Mouse (Mus musculus) adrenal gland, postnatal 4 days (tissue): ENCODE measurements around the gene Dek. TPM values are rescaled to one million over a fixed set of nuclear protein-coding genes. Genes with fewer than 3 reads are reported as not detected.
A peak's percentile ranks its signal among the peaks of the same experiment; 100 is the strongest.

Experiments used
- DNase-seq, 2 experiments: peaks; one replicate each; pipeline ENCODE4 v3.0.0; 2021 to 2022; ENCODE audit warnings: low spot score in 2 of 2, mixed read lengths in 2 of 2
- long read RNA-seq, 2 experiments: library from polyadenylated mRNA; stranded (forward); transcript quantifications; one replicate each; pipeline ENCODE4 v2.0.0; 2021
- total RNA-seq, 2 experiments: library from RNA; stranded (reverse); gene quantifications; 2 replicates each; pipeline ENCODE4 v1.2.3; 2021

The Dek gene
- 100 to 1,000 TPM; 122 to 142 TPM for total RNA-seq
- long read RNA-seq, experiment 1, transcript Dek-201 (11 exons, 2,556 nt): major isoform, 48 of 104 reads
- long read RNA-seq, experiment 1, partial matches to known transcripts: 20 of 104 reads
- long read RNA-seq, experiment 1, other reads (novel, unspliced or antisense): 36 of 104 reads
- long read RNA-seq, experiment 2, transcript Dek-201 (11 exons, 2,556 nt): major isoform, 183 of 265 reads
- long read RNA-seq, experiment 2, partial matches to known transcripts: 52 of 265 reads
- long read RNA-seq, experiment 2, other reads (novel, unspliced or antisense): 24 of 265 reads

- peak; percentile 60 to 78 for DNase-seq
These were observed at the start of gene Dek for GRCm38 (mm10) chr13:47105711-47106579. Dek (minus strand) TSS chr13:47106201.

GRCm38 (mm10) chr13:47154866-47155265, 48.9 kb upstream of the Dek start:
- no peak for DNase-seq

GRCm38 (mm10) chr13:47153206-47153605, 47.2 kb upstream of the Dek start:
- no peak for DNase-seq

DNA sequence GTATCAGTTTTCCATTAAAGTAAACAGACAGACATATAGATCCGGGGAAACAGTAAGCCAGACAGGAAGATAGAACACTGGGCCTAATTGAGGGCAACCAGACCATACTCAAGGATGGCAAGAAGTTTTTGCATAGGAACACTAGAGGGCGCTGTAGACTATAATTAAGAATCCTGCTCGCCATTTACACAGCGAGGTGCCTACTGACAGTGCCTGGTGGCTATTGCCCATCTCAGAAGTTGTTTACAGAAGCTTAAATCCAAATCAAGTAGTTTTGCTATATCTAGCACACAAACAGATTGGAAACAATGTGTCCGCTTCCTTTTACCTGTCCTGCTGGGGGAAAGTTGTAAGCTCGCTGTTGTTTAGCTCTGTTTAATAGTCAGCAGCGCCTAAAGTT, 46.4 kb upstream of the Dek start:
- no peak for DNase-seq

GRCm38 (mm10) chr13:47151060-47151459, 45.1 kb upstream of the Dek start:
- no peak for DNase-seq

DNA sequence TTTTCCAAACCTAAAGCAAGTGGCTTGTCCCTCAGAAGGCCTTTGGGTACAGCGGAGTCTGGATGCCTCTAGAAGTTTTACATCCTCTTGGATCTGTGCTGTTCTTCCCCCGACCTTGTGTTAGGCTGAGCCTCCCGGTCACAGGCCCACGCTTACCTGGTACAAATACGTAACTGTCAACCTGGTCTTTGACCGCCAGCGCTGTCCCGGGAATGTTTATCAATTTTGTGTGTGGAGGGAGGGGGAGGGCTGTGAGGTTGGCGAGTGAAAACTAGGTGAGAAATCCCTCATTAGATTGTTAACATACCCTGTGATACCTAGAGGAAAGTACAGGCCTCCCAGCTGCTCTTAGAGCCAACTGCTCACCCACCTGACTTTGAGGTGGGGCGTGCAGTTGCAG, 44.0 kb upstream of the Dek start:
- DNase-seq: no peak

- no peak for DNase-seq
These were observed 42.6 kb upstream of the Dek start for GRCm38 (mm10) chr13:47148573-47148972.

DNA sequence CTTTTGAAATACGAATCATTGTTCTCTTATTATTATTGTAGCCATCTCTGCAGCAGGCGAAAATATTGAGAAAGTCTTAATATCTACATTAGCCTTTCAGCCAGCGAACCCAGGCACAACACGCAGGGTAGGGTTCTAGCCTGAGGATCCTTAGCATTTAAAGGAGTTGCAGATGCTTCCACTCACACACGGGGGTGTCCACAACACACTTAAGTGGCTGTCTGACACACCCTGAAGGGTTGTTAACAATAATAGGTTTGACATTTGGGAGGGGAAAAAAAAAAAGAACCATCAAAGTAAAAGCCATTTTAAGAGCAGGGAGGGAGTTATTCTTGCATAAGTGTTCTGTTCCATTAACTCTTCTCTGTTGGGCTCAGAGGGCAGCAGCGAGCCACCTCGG, 40.4 kb upstream of the Dek start:
- no peak for DNase-seq

DNA sequence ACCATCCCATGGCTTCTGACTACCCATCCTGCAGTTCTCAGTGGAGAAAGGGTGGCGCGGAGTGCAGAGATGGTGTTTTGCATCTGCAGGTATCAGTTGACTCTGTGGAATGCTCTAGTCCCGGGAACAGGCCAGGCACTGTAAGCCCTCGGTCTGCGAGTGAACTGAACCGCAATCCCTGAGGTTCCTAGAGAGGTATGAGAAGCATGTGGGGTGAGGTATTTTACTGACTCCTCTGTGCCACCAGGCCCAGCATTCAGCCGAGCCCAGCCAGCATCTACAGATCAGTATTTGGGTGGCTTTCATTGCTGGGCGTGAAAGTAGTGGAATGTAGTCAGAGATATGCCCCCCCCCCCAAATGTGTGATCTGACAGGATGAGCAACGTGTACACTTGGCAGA, 39.9 kb upstream of the Dek start:
- no peak for DNase-seq

GRCm38 (mm10) chr13:47142764-47143163, 36.8 kb upstream of the Dek start:
- no peak for DNase-seq

DNA sequence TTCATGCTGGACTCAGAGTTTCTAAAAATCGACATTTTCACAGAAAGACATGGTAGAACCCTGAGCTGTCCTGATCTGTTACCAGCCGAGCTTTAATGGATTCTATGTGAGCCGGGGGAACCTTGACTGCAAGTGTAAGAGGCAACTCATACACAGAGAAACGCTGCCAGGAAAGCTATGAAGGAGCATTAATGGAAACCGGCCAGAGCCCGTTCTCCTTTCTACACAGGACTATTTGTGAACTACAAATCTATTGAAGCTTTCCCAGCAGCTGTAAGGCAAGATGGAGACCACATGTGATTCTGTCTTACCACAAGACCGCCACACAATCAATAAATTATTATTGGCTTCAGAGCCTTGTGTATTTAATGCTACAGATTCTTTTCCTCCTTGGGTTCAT, 29.7 kb upstream of the Dek start:
- DNase-seq: no peak

DNA sequence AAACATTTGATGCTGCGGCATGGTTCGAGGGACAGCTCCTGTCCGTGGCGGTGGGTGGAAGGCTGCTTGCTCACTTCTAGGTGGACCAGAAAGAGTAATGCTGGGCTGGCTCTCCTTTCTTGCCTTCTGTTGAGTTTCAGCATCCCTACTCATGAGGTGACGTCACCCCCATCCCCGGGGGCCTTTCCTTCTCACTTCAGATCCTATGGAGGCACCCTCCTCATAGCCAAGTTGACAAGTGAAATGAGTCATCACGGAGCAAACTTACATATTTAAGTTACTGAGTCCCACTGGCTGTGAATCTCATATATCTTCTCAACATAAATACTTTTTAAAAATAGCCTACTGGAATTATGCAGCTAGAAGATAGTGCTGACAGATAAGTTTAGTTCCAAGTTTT, 28.8 kb upstream of the Dek start:
- no peak for DNase-seq

DNA sequence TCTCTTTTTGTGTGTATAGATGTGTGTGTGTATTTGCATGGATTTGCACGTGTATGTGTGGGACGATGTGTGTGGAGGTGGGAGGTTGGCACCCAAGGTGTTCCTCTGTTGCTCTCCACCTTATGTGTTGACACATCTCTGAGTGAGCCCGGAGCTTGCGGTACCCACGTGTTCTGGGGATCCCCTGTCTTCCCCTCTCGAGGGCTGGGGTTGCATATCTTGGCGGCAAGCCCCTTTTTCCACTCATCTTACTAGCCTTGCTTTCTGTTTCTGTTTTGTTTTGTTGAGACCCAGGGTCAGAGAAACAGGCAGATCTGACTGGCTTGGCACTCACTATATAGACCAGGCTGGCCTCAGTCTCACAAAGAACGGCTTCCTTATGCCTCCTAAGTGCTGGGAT, 27.1 kb upstream of the Dek start:
- DNase-seq: no peak

DNA sequence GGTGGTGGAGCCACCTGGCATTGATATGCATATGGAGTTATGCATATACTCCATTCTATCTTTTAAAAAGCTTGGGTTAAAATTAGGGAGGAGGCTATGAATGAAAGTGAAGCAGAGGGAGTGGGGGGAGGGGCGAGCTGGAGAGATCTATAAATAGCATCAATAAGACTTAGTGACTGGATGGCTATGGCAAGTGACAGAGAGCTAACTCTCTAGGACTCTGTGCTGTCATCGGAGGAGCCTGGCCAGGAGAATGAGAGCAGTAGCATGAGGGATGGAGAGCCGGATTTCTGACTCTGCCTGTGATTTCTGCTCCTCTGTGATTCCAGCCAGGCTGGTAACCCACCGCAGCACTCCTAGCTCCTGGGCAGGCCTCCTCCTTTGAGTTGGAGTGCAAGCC, 23.1 kb upstream of the Dek start:
- DNase-seq: no peak

DNA sequence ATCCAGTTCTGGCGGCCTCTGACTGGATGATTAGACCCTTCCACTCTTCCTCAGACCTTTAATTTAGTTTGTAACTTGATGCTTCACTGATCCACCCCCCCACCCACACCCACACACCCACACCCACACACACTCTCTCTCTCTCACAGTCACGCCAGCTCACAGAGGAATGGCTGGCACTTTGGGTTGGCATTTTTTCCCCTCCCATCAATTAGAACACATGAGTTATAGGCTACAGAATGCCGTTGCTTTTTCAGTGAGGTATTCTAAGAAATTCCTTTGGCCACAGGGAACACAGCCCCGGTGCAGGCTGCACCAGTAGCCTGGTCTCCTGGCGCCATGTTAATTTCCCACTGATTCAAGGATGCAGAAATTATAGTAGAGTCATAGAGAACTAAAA, 19.6 kb upstream of the Dek start:
- DNase-seq: no peak

DNA sequence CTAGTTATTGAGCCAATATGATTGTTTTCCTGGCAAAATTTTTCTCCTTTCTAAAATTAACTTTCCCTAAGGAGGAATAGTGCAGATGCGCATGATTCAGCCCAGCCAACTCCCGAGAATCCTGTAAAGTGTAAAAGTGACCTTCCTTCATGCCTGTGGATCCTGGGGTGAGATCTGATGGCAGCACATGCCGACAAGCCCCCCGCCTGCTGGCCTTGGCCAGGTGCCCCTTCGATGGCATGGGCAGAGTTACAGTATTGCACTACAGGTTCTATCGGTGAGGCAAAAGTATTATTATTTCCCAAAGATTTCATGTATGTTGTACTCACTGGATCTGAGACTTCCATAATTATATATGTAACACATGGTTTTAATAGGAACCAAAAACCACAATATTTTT, 19.0 kb upstream of the Dek start:
- DNase-seq: no peak

GRCm38 (mm10) chr13:47124449-47124848, 18.4 kb upstream of the Dek start:
- no peak for DNase-seq

GRCm38 (mm10) chr13:47122537-47123430, 16.8 kb upstream of the Dek start, which contains the start of gene Rnf144b:
Rnf144b (plus strand) TSS chr13:47122656.
- DNase-seq: no peak

DNA sequence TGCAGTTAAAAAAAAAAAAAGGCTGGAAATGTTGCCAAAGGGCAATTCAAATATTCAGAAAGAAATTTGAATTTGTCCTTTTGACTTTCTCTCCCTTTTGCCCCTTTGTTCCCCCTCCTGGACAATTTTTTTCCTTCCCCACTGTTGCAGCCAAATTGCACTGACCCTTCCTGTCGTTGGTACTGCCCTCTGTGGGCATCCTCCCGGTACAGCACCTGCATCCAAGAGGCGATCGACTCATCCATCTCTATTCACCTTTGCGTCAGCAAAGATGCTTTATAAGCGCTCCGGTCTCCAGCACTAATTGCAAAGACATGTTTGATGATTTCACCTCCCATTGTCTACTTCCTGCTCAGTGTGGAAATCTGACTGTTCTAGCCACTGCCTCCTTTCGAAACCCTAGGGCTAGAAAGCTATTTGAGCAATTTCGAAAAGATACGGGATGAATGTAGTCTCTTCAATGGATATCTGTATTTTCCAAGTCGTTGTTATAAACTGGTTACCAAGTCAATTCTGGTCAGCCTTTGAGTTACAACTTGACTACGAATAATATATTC, 15.4 kb upstream of the Dek start:
- no peak for DNase-seq

- DNase-seq: no peak
These were observed 10.0 kb upstream of the Dek start for GRCm38 (mm10) chr13:47116000-47116399.

DNA sequence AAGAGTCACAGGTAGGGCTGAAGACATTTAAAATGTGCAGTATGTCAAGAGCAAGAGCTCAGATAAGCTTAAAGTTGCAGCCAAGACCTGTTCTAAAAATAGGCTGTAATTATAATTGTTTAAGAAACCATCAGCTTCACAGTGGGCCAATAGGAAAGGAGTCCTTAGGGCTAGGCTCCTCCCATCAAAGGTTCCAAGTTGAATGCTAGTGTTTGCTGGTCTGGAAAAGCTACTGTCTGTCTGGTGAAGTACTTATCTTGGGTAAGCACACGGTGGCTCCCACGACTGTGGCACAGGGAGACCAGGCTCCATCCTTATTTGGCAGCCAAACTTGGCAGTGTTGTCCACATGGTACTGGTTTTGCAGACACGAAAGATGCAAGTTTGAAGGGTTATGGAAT, 6.9 kb upstream of the Dek start:
- no peak for DNase-seq
